Mouse (Mus musculus): ENCODE data around the gene Pafah1b3.

The Pafah1b3 gene

GRCm38 (mm10) chr7:25246079-25246758, 51.6 kb downstream of the Pafah1b3 start:
- CTCF ChIA-PET: interaction anchor here (0.6 to 1.2 kb wide), 2 partner anchors 34 to 97 kb away, joined by 3 to 5 read pairs; no protein-coding TSS in a partner anchor
